Mouse (Mus musculus) limb, embryonic 13.5 days (tissue): ENCODE results near the gene Gm14137. TPM values are rescaled to one million over a fixed set of nuclear protein-coding genes. Genes with fewer than 3 reads are reported as not detected.

Source experiments
- ATAC-seq: fragments of 200-750 bp; cut with Nextera tagmentation; 2 replicates; pipeline ENCODE4 v1.8.0; 2017; ENCODE audit warnings: low read depth, moderate number of reproducible peaks, moderate TSS enrichment; ENCODE audit not compliant: low FRiP score
- H3K27ac ChIP-seq: fragments of 300-500 bp; sonication (generic); 2 replicates; pipeline ENCODE4 v1.5.1; 2015; ENCODE audit warnings: inconsistent platforms, mild to moderate bottlenecking, moderate library complexity
- H3K27me3 ChIP-seq: fragments of 300-500 bp; sonication (generic); 2 replicates; pipeline ENCODE4 v1.6.1; 2015; ENCODE audit warnings: mild to moderate bottlenecking, inconsistent platforms
- H3K36me3 ChIP-seq: fragments of 300-500 bp; sonication (generic); 2 replicates; pipeline ENCODE4 v1.6.1; 2015; ENCODE audit warnings: inconsistent platforms, mild to moderate bottlenecking, moderate library complexity
- H3K4me1 ChIP-seq: fragments of 300-500 bp; sonication (generic); 2 replicates; pipeline ENCODE4 v1.6.1; 2015; ENCODE audit warnings: inconsistent platforms
- H3K4me2 ChIP-seq: fragments of 300-500 bp; sonication (generic); replicated peaks from 2 replicates; pipeline ENCODE4 v1.6.1; 2015; ENCODE audit warnings: inconsistent platforms, mild to moderate bottlenecking, moderate library complexity
- H3K4me3 ChIP-seq: fragments of 300-500 bp; sonication (generic); 2 replicates; pipeline ENCODE4 v1.5.1; 2015; ENCODE audit warnings: moderate library complexity, mild to moderate bottlenecking, inconsistent platforms
- H3K9ac ChIP-seq: fragments of 300-500 bp; sonication (generic); 2 replicates; pipeline ENCODE4 v1.6.1; 2015; ENCODE audit warnings: mild to moderate bottlenecking, inconsistent platforms
- H3K9me3 ChIP-seq: fragments of 300-500 bp; sonication (generic); 2 replicates; pipeline ENCODE4 v1.6.1; 2016; ENCODE audit warnings: inconsistent platforms
- WGBS: fragments of 180-500 bp; shearing (Covaris S2); methylation state at CpG from one replicate; pipeline ENCODE4 v1.1.7; 2015; 5-methylcytosine and 5-hydroxymethylcytosine counted together
- polyA plus RNA-seq: library from polyadenylated mRNA; unstranded; fragments of >200 nt; fragmentation: Nextera tagmentation; extraction: Ambion mirVana; gene quantifications from 2 replicates; pipeline ENCODE4 v1.2.1, GENCODE M21; 2015

The Gm14137 gene
- polyA plus RNA-seq, 1 experiment from 2014 or later: 0.75 TPM

- Histone ChIP-seq H3K36me3 (peaks cover 51% of the 10 kb centered on the region), H3K9me3 (no peaks in the 10 kb centered on the region), H3K4me1 (peaks cover 19% of the 10 kb centered on the region), H3K4me3 (no peak overlapping the region), H3K27ac (no peak overlapping the region), H3K27me3 (no peaks in the 10 kb centered on the region), H3K9ac (no peak overlapping the region), H3K4me2 (no peak overlapping the region)
- 63% methylated on average over 6 of the region's 6 CpGs for WGBS
- no peak for ATAC-seq
Observed at GRCm38 (mm10) chr2:119175614-119176013, 1.3 kb downstream of the Gm14137 start.

GRCm38 (mm10) chr2:119176761-119177160, 2.5 kb downstream of the Gm14137 start:
- Histone ChIP-seq H3K9me3 (no peaks in the 10 kb centered on the region), H3K4me3 (no peak overlapping the region), H3K4me1 (peaks cover 19% of the 10 kb centered on the region), H3K36me3 (peaks cover 54% of the 10 kb centered on the region), H3K27me3 (no peaks in the 10 kb centered on the region), H3K4me2 (no peak overlapping the region), H3K27ac (no peak overlapping the region), H3K9ac (no peak overlapping the region)
- ATAC-seq: no peak
- 71% methylated on average over 3 of the region's 3 CpGs for WGBS

GRCm38 (mm10) chr2:119177384-119177939, 3.2 kb downstream of the Gm14137 start:
- no peak overlapping the region for H3K27ac ChIP-seq
- no peak overlapping the region for H3K4me3 ChIP-seq
- no peaks in the 10 kb centered on the region for H3K9me3 ChIP-seq
- H3K4me1 ChIP-seq: peaks cover 17% of the 10 kb centered on the region
- peaks cover 52% of the 10 kb centered on the region for H3K36me3 ChIP-seq
- no peaks in the 10 kb centered on the region for H3K27me3 ChIP-seq
- no peak overlapping the region for H3K9ac ChIP-seq
- H3K4me2 ChIP-seq: no peak overlapping the region
- no peak for ATAC-seq
- WGBS: 88% methylated on average over 5 of the region's 5 CpGs

GRCm38 (mm10) chr2:119182914-119183313, 8.6 kb downstream of the Gm14137 start:
- H3K27me3 ChIP-seq: no peaks in the 10 kb centered on the region
- no peak for ATAC-seq
- no peak overlapping the region for H3K9ac ChIP-seq
- no peaks in the 10 kb centered on the region for H3K4me1 ChIP-seq
- H3K4me2 ChIP-seq: no peak overlapping the region
- no peak overlapping the region for H3K27ac ChIP-seq
- no peak overlapping the region for H3K4me3 ChIP-seq
- 46% methylated on average over 7 of the region's 7 CpGs for WGBS
- H3K9me3 ChIP-seq: no peaks in the 10 kb centered on the region
- H3K36me3 ChIP-seq: peaks cover 65% of the 10 kb centered on the region

- H3K4me1 ChIP-seq: peaks cover 7% of the 10 kb centered on the region; the same call in 1 of the 2 replicates
- peak overlapping the region; percentile 37 for H3K4me3 ChIP-seq
- peak overlapping the region; percentile 73 for H3K4me2 ChIP-seq
- H3K27ac ChIP-seq: no peak overlapping the region
- ATAC-seq: peak; percentile 83
- peak overlapping the region; percentile 48; the same call in 1 of the 2 replicates for H3K9ac ChIP-seq
- H3K9me3 ChIP-seq: no peaks in the 10 kb centered on the region
- no peaks in the 10 kb centered on the region for H3K27me3 ChIP-seq
- peaks cover 17% of the 10 kb centered on the region for H3K36me3 ChIP-seq
- WGBS: 3% methylated on average over 15 of the region's 15 CpGs
Observed at GRCm38 (mm10) chr2:119189029-119189710, 14.9 kb downstream of the Gm14137 start.

GRCm38 (mm10) chr2:119190969-119191368, 16.7 kb downstream of the Gm14137 start:
- no peak overlapping the region for H3K9ac ChIP-seq
- peaks cover 12% of the 10 kb centered on the region for H3K4me1 ChIP-seq
- H3K4me2 ChIP-seq: no peak overlapping the region
- H3K27ac ChIP-seq: no peak overlapping the region
- H3K27me3 ChIP-seq: no peaks in the 10 kb centered on the region
- no peaks in the 10 kb centered on the region for H3K9me3 ChIP-seq
- peaks cover 2% of the 10 kb centered on the region for H3K36me3 ChIP-seq
- H3K4me3 ChIP-seq: no peak overlapping the region
- no peak for ATAC-seq
- 87% methylated on average over 5 of the region's 5 CpGs for WGBS

GRCm38 (mm10) chr2:119194140-119194539, 19.8 kb downstream of the Gm14137 start:
- H3K36me3 ChIP-seq: no peaks in the 10 kb centered on the region
- no peak overlapping the region for H3K4me2 ChIP-seq
- no peak for ATAC-seq
- no peak overlapping the region for H3K4me3 ChIP-seq
- no peak overlapping the region for H3K9ac ChIP-seq
- WGBS: 79% methylated on average over 5 of the region's 5 CpGs
- no peak overlapping the region for H3K27ac ChIP-seq
- no peaks in the 10 kb centered on the region for H3K9me3 ChIP-seq
- H3K4me1 ChIP-seq: peaks cover 36% of the 10 kb centered on the region
- H3K27me3 ChIP-seq: no peaks in the 10 kb centered on the region

GRCm38 (mm10) chr2:119196316-119197108, 22.2 kb downstream of the Gm14137 start:
- peak; percentile 68; the same call in 1 of the 2 replicates for ATAC-seq
- Histone ChIP-seq H3K9me3 (no peaks in the 10 kb centered on the region), H3K4me2 (no peak overlapping the region), H3K27ac (peak overlapping the region; percentile 73), H3K27me3 (no peaks in the 10 kb centered on the region), H3K9ac (0 out of 2 replicates have a peak overlapping the region, but pooled peaks have one; percentile 48), H3K4me3 (no peak overlapping the region), H3K4me1 (peaks cover 37% of the 10 kb centered on the region), H3K36me3 (no peaks in the 10 kb centered on the region)
- WGBS: 6% methylated on average over 4 of the region's 4 CpGs

GRCm38 (mm10) chr2:119197493-119197892, 23.2 kb downstream of the Gm14137 start:
- H3K4me3 ChIP-seq: no peak overlapping the region
- no peaks in the 10 kb centered on the region for H3K36me3 ChIP-seq
- H3K4me1 ChIP-seq: peaks cover 37% of the 10 kb centered on the region
- H3K9me3 ChIP-seq: no peaks in the 10 kb centered on the region
- no peak for ATAC-seq
- no peak overlapping the region for H3K27ac ChIP-seq
- no peaks in the 10 kb centered on the region for H3K27me3 ChIP-seq
- H3K9ac ChIP-seq: no peak overlapping the region
- 79% methylated on average over 1 of the region's 1 CpGs for WGBS
- no peak overlapping the region for H3K4me2 ChIP-seq

GRCm38 (mm10) chr2:119198049-119198448, 23.7 kb downstream of the Gm14137 start:
- H3K27ac ChIP-seq: peak overlapping the region; percentile 72; the same call in 1 of the 2 replicates
- H3K4me3 ChIP-seq: no peak overlapping the region
- H3K36me3 ChIP-seq: no peaks in the 10 kb centered on the region
- 50% methylated on average over 1 of the region's 1 CpGs for WGBS
- no peaks in the 10 kb centered on the region for H3K27me3 ChIP-seq
- no peak for ATAC-seq
- peaks cover 43% of the 10 kb centered on the region for H3K4me1 ChIP-seq
- no peak overlapping the region for H3K4me2 ChIP-seq
- no peaks in the 10 kb centered on the region for H3K9me3 ChIP-seq
- H3K9ac ChIP-seq: no peak overlapping the region

GRCm38 (mm10) chr2:119198934-119199333, 24.6 kb downstream of the Gm14137 start:
- Histone ChIP-seq H3K4me1 (peaks cover 48% of the 10 kb centered on the region), H3K27me3 (no peaks in the 10 kb centered on the region), H3K36me3 (no peaks in the 10 kb centered on the region), H3K27ac (peak overlapping the region; percentile 52; the same call in 1 of the 2 replicates), H3K4me3 (no peak overlapping the region), H3K9me3 (no peaks in the 10 kb centered on the region), H3K4me2 (peak overlapping the region; percentile 14; the same call in 1 of the 2 replicates), H3K9ac (no peak overlapping the region)
- no peak for ATAC-seq
- 48% methylated on average over 3 of the region's 3 CpGs for whole genome bisulfite sequencing

GRCm38 (mm10) chr2:119202914-119203453, 28.7 kb downstream of the Gm14137 start:
- no peak overlapping the region for H3K27ac ChIP-seq
- no peaks in the 10 kb centered on the region for H3K27me3 ChIP-seq
- H3K4me1 ChIP-seq: peaks cover 32% of the 10 kb centered on the region
- ATAC-seq: no peak
- H3K4me2 ChIP-seq: no peak overlapping the region
- H3K4me3 ChIP-seq: no peak overlapping the region
- H3K9me3 ChIP-seq: no peaks in the 10 kb centered on the region
- no peak overlapping the region for H3K9ac ChIP-seq
- 52% methylated on average over 5 of the region's 5 CpGs for WGBS
- no peaks in the 10 kb centered on the region for H3K36me3 ChIP-seq
